Mouse (Mus musculus) G1E-ER4 (cell line): Measurements from ENCODE around the gene Myo16. TPM values are rescaled to one million over a fixed set of nuclear protein-coding genes. Genes with fewer than 3 reads are reported as not detected.

Source experiments
- GATA1 ChIP-seq: IDR thresholded peaks from one replicate; pipeline ENCODE4 v1.8.0; 2012; ENCODE audit warnings: low read length, inconsistent platforms
- polyA plus RNA-seq: library from polyadenylated mRNA; stranded (reverse); fragments of >175 nt; gene quantifications from 2 replicates; pipeline ENCODE4 v1.2.3, GENCODE M21; 2012

Myo16 gene
- 0.03 and 0.04 TPM in 2 replicates for polyA plus RNA-seq

- no peak for TF ChIP-seq GATA1
Measured at GRCm38 (mm10) chr8:10153611-10154438, at the start of gene Myo16. Gene Myo16 (plus strand): TSS chr8:10153911.

- no peak for TF ChIP-seq GATA1
Measured at GRCm38 (mm10) chr8:10108516-10109271, 45.0 kb upstream of the Myo16 start.

GRCm38 (mm10) chr8:10122749-10123148 is 31.0 kb upstream of the Myo16 start:
- TF ChIP-seq GATA1: no peak

- no peak for TF ChIP-seq GATA1
Measured at GRCm38 (mm10) chr8:10123412-10123811, 30.3 kb upstream of the Myo16 start.

GRCm38 (mm10) chr8:10125684-10126083 is 28.0 kb upstream of the Myo16 start:
- TF ChIP-seq GATA1: no peak

- TF ChIP-seq GATA1: no peak
Measured at GRCm38 (mm10) chr8:10130513-10131414, 22.9 kb upstream of the Myo16 start.

- no peak for TF ChIP-seq GATA1
Measured at GRCm38 (mm10) chr8:10139536-10139935, 14.2 kb upstream of the Myo16 start.

- TF ChIP-seq GATA1: no peak
Measured at GRCm38 (mm10) chr8:10143961-10144360, 9.8 kb upstream of the Myo16 start.

GRCm38 (mm10) chr8:10151692-10152247 is 1.9 kb upstream of the Myo16 start:
- no peak for TF ChIP-seq GATA1

- TF ChIP-seq GATA1: no peak
Measured at GRCm38 (mm10) chr8:10154439-10154745, 681 bp downstream of the Myo16 start.

GRCm38 (mm10) chr8:10155075-10155474 is 1.4 kb downstream of the Myo16 start:
- TF ChIP-seq GATA1: no peak

- no peak for TF ChIP-seq GATA1
Measured at GRCm38 (mm10) chr8:10161106-10161505, 7.4 kb downstream of the Myo16 start.

- TF ChIP-seq GATA1: no peak
Measured at GRCm38 (mm10) chr8:10164959-10165358, 11.2 kb downstream of the Myo16 start.

- no peak for TF ChIP-seq GATA1
Measured at GRCm38 (mm10) chr8:10168326-10168725, 14.6 kb downstream of the Myo16 start.

GRCm38 (mm10) chr8:10169894-10170293 is 16.2 kb downstream of the Myo16 start:
- TF ChIP-seq GATA1: no peak
